Mouse (Mus musculus) embryonic facial prominence, embryonic 12.5 days (tissue): ENCODE data around the gene Mrps7. TPM values are rescaled to one million over a fixed set of nuclear protein-coding genes. Genes with fewer than 3 reads are reported as not detected.

Source experiments
- ATAC-seq: fragments of 200-750 bp; cut with Nextera tagmentation; 2 replicates; pipeline ENCODE4 v1.8.0; 2017; ENCODE audit not compliant: insufficient number of reproducible peaks, insufficient read depth, low FRiP score, low TSS enrichment
- H3K27ac ChIP-seq: fragments of 300-500 bp; sonication (generic); 2 replicates; pipeline ENCODE4 v1.5.1; 2016; ENCODE audit warnings: mild to moderate bottlenecking
- H3K27me3 ChIP-seq: fragments of 300-500 bp; sonication (generic); 2 replicates; pipeline ENCODE4 v1.6.1; 2016; ENCODE audit warnings: mild to moderate bottlenecking, moderate library complexity
- H3K36me3 ChIP-seq: fragments of 300-500 bp; sonication (generic); 2 replicates; pipeline ENCODE4 v1.6.1; 2016; ENCODE audit warnings: mild to moderate bottlenecking
- H3K4me1 ChIP-seq: fragments of 300-500 bp; sonication (generic); 2 replicates; pipeline ENCODE4 v1.6.1; 2016
- H3K4me2 ChIP-seq: fragments of 300-500 bp; sonication (generic); replicated peaks from 2 replicates; pipeline ENCODE4 v1.6.1; 2016; ENCODE audit warnings: mild to moderate bottlenecking, moderate library complexity
- H3K4me3 ChIP-seq: fragments of 300-500 bp; sonication (generic); 2 replicates; pipeline ENCODE4 v1.5.1; 2016; ENCODE audit warnings: mild to moderate bottlenecking
- H3K9ac ChIP-seq: fragments of 300-500 bp; sonication (generic); 2 replicates; pipeline ENCODE4 v1.6.1; 2016; ENCODE audit warnings: mild to moderate bottlenecking, moderate library complexity
- H3K9me3 ChIP-seq: fragments of 300-500 bp; sonication (generic); 2 replicates; pipeline ENCODE4 v1.6.1; 2016; ENCODE audit warnings: mild to moderate bottlenecking, moderate library complexity
- WGBS: fragments of 180-500 bp; shearing (Covaris S2); methylation state at CpG from one replicate; pipeline ENCODE4 v1.1.7; 2016; 5-methylcytosine and 5-hydroxymethylcytosine counted together
- polyA plus RNA-seq: library from polyadenylated mRNA; unstranded; fragments of >200 nt; fragmentation: Nextera tagmentation; extraction: Ambion mirVana; gene quantifications from 2 replicates; pipeline ENCODE4 v1.2.1, GENCODE M21; 2016

Gene Mrps7
- polyA plus RNA-seq, 1 experiment from 2014 or later: 95.9 TPM

DNA sequence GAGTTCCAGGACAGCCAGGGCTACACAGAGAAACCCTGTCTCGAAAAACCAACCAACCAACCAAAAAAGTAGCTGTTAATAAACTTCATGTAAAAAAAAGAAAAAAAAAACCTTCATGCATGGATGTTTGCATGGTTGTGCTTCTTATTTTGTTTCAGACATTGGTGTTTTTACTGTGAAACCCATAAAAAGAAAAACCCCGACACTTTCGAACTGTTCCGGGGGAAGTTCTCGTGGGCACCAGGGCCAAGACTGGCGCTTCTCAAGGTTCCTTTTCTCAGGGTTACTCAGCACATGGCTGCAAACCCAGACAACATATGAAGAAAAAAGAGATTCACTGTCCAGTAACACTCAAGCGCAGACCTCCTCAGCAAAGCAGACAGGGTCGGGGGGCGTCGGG, 29.1 kb downstream of the Mrps7 start:
- Histone ChIP-seq H3K9ac (no peak overlapping the region; the same call in 1 of the 2 replicates), H3K4me1 (0 out of 2 replicates have a peak, but pooled peaks cover 3% of the 10 kb centered on the region), H3K4me2 (no peak overlapping the region), H3K9me3 (no peaks in the 10 kb centered on the region), H3K27me3 (no peaks in the 10 kb centered on the region), H3K27ac (no peak overlapping the region), H3K36me3 (no peaks in the 10 kb centered on the region), H3K4me3 (no peak overlapping the region)
- 89% methylated on average over 10 of the region's 10 CpGs for WGBS
- ATAC-seq: no peak

- no peak overlapping the region for H3K9ac ChIP-seq
- H3K4me2 ChIP-seq: no peak overlapping the region
- 0 out of 2 replicates have a peak, but pooled peaks cover 3% of the 10 kb centered on the region for H3K4me1 ChIP-seq
- no peaks in the 10 kb centered on the region for H3K36me3 ChIP-seq
- H3K4me3 ChIP-seq: no peak overlapping the region
- no peak overlapping the region for H3K27ac ChIP-seq
- H3K9me3 ChIP-seq: no peaks in the 10 kb centered on the region
- ATAC-seq: no peak
- no peaks in the 10 kb centered on the region for H3K27me3 ChIP-seq
- 70% methylated on average over 4 of the region's 4 CpGs for WGBS
Observed at GRCm38 (mm10) chr11:115634109-115634508, 30.4 kb downstream of the Mrps7 start.

GRCm38 (mm10) chr11:115635041-115635440, 31.3 kb downstream of the Mrps7 start:
- no peak overlapping the region for H3K4me2 ChIP-seq
- WGBS: 86% methylated on average over 8 of the region's 8 CpGs

DNA sequence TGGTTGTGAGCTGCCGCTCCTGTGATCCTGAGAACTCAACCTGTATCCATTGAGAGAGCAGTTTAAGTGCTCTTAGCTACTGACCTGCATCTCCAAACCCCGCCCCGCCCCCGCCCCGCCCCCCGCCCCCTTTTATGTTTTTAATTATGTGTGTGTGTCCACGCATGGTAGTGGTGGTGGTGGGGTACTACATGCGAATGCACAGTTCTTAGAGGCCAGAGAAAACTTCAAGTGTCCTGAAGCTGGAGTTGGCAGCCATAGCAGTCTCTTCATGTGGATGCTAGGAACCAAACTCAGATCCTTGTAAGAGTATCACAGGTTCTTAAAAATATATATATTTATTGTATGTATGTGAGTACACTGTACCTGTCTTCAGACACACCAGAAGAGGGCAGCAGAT, 31.8 kb downstream of the Mrps7 start:
- no peak for ATAC-seq
- 61% methylated on average over 8 of the region's 8 CpGs for whole genome bisulfite sequencing
- H3K9ac ChIP-seq: no peak overlapping the region
- H3K27ac ChIP-seq: no peak overlapping the region
- H3K27me3 ChIP-seq: no peaks in the 10 kb centered on the region
- H3K9me3 ChIP-seq: no peaks in the 10 kb centered on the region
- 0 out of 2 replicates have a peak, but pooled peaks cover 3% of the 10 kb centered on the region for H3K4me1 ChIP-seq
- no peaks in the 10 kb centered on the region for H3K36me3 ChIP-seq
- H3K4me3 ChIP-seq: no peak overlapping the region
- no peak overlapping the region for H3K4me2 ChIP-seq

More at GRCm38 (mm10) chr11:115635041-115635440, 31.3 kb downstream of the Mrps7 start:
- Histone ChIP-seq H3K9me3 (no peaks in the 10 kb centered on the region), H3K9ac (no peak overlapping the region), H3K27me3 (no peaks in the 10 kb centered on the region), H3K4me3 (no peak overlapping the region), H3K27ac (no peak overlapping the region), H3K4me1 (0 out of 2 replicates have a peak, but pooled peaks cover 3% of the 10 kb centered on the region), H3K36me3 (no peaks in the 10 kb centered on the region)
- ATAC-seq: no peak

GRCm38 (mm10) chr11:115636960-115637359, 33.2 kb downstream of the Mrps7 start:
- Histone ChIP-seq H3K27ac (no peak overlapping the region), H3K4me3 (no peak overlapping the region), H3K4me1 (0 out of 2 replicates have a peak, but pooled peaks cover 3% of the 10 kb centered on the region), H3K36me3 (no peaks in the 10 kb centered on the region), H3K9me3 (no peaks in the 10 kb centered on the region), H3K27me3 (no peaks in the 10 kb centered on the region), H3K4me2 (no peak overlapping the region), H3K9ac (no peak overlapping the region)
- ATAC-seq: no peak
- WGBS: 79% methylated on average over 3 of the region's 3 CpGs

DNA sequence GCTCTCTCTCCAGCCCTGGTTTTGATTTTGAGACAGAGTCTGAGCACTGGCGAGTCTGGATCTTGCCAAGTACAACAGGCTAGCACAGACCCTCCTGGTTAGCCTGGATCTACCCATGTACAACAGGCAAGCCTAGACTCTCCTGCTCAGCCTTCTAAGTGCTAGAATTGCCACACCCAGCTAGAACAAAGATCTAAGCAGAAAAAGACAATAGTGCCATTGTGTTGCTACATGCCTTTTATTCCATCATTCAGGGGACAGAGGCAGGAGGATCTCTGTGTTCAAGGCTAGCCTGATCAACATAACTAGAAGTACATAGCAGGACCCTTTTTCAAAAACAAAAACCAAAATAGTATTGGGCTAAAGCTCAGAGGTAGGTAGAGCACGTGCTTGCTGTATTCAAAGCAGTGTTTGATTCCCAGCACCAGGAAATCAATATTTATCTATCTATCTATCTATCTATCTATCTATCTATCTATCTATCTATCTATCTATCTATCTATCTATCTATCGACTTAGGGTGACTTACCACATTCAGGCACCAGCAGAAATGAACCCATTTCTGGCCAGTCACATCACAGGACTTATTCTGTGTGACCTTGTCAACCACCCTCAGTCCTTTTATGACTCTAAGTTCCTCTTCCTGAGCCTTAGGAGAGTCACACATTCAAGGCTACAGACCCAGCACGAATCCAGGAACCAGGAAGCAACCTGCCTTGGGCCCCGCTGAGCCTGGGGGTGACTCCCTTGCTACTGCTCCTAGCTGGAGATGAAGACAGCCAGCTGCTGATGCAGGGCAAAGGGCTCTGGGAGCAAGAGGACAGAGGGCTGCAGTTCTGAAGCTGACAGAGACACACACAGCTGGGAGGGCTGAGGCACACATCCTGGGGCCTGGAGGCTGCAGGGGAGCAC, 35.0 kb downstream of the Mrps7 start:
- Histone ChIP-seq H3K4me1 (0 out of 2 replicates have a peak, but pooled peaks cover 3% of the 10 kb centered on the region), H3K36me3 (peaks cover 8% of the 10 kb centered on the region), H3K4me3 (no peak overlapping the region), H3K4me2 (no peak overlapping the region), H3K9me3 (no peaks in the 10 kb centered on the region), H3K27me3 (no peaks in the 10 kb centered on the region), H3K9ac (no peak overlapping the region), H3K27ac (no peak overlapping the region)
- ATAC-seq: no peak
- WGBS: 78% methylated on average over 5 of the region's 5 CpGs

DNA sequence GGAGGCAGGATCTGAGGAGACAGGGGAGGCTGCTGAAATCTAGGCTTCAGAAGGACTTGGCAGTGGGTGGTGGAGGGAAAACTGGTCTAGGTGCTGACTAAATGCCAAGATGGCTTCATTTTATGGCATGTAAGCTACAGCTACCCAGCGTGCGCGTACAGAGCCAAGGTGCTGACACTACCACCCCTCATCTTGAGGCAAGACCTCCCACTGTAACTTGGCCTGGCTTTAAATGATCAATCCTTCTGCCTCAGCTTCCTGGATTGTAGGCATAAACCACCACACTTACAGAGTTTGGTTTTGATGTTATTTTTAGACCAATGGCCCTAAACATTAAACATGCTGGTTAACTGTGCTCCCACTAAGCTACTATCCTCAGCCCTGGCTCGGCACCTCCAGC, 35.8 kb downstream of the Mrps7 start:
- no peak overlapping the region for H3K9ac ChIP-seq
- no peaks in the 10 kb centered on the region for H3K9me3 ChIP-seq
- peaks cover 13% of the 10 kb centered on the region for H3K36me3 ChIP-seq
- no peak overlapping the region for H3K4me3 ChIP-seq
- no peak overlapping the region for H3K4me2 ChIP-seq
- WGBS: 88% methylated on average over 4 of the region's 4 CpGs
- H3K4me1 ChIP-seq: no peaks in the 10 kb centered on the region
- ATAC-seq: no peak
- no peaks in the 10 kb centered on the region for H3K27me3 ChIP-seq
- H3K27ac ChIP-seq: no peak overlapping the region

DNA sequence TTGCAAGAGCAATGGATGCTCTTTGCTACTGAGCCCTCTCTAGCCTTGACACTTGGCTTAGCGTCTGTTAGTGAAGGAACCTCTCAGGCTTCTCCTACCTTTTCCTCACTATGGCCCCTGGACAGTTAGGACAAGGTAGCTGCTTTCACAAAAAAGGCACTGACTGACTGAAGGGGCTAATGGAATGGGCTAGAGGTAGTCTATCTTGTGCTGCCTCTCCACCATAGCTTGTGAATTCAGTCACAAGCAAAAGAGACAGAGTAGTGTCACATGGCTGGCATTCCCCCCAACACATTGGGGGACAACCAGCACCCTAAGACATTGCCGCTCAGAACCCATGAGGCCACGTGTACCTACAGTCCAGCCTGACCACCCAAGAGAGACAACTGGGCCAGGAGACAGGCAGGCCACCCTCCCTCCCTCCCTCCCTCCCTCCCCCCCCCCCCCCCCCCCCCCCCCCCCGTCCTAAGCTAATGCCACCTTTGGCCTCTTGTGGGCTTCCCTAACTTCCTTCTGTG, 36.6 kb downstream of the Mrps7 start:
- Histone ChIP-seq H3K27me3 (no peaks in the 10 kb centered on the region), H3K4me1 (no peaks in the 10 kb centered on the region), H3K36me3 (peaks cover 18% of the 10 kb centered on the region), H3K4me2 (no peak overlapping the region), H3K27ac (no peak overlapping the region), H3K4me3 (no peak overlapping the region), H3K9me3 (no peaks in the 10 kb centered on the region), H3K9ac (no peak overlapping the region)
- WGBS: 85% methylated on average over 3 of the region's 4 CpGs
- ATAC-seq: no peak

DNA sequence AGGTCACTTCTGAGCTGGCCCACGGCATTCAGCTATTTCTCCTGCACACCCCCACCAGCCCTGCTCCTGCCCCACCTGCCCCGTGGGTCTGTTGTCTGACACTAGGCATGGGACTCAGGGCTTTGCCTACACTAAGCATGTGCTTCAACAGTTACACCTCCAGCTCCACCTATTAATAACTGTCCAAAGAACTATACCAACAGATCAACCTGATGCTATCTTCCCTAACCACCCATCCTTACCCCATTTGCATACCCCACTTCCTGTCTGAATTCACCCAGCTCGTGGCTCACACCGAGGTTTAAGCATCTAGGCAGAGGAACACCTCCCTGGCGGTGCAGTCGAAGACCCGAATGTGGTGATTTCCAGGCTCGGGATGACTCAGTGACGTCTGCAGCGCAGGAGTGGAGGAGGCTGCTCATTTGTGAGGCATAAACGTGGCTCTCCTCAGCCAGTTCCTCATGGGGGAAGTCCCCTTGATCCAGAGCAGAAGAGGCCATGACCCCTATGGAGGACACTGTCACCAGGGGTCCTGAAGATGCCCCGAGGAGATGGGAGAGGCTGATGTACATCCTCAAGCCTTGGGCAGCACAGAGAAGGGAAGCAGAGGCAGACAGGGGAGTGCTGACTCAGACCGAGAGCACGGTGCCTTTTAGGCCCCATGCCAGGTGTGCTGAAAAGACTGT, 37.4 kb downstream of the Mrps7 start:
- Histone ChIP-seq H3K4me3 (no peak overlapping the region), H3K9ac (no peak overlapping the region), H3K9me3 (no peaks in the 10 kb centered on the region), H3K27me3 (no peaks in the 10 kb centered on the region), H3K36me3 (peaks cover 22% of the 10 kb centered on the region), H3K27ac (no peak overlapping the region), H3K4me2 (no peak overlapping the region), H3K4me1 (no peaks in the 10 kb centered on the region)
- 43% methylated on average over 14 of the region's 14 CpGs for WGBS
- ATAC-seq: no peak

DNA sequence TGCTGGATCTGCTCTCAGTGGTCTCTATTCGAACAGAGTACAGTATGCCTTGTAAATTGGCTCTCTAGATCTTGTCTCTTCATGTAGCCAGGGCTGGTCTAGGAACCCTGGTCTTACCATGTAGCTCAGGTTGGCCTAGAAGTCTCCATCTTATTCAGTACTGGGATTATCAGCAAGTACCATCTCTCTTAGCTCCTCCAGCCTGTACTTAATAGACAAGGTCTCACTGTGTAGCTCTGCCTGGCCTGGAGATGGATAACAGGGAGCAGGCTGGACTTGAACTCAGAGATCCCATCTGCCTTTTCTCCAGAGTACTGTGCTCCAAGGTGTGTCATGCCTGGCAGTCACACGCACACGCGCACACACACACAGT, 37.9 kb downstream of the Mrps7 start:
- ATAC-seq: no peak; the same call in 1 of the 2 replicates
- 86% methylated on average over 4 of the region's 4 CpGs for WGBS
- H3K27ac ChIP-seq: no peak overlapping the region
- H3K9me3 ChIP-seq: no peaks in the 10 kb centered on the region
- H3K4me3 ChIP-seq: no peak overlapping the region
- no peak overlapping the region for H3K4me2 ChIP-seq
- no peaks in the 10 kb centered on the region for H3K27me3 ChIP-seq
- H3K9ac ChIP-seq: no peak overlapping the region
- H3K4me1 ChIP-seq: no peaks in the 10 kb centered on the region
- peaks cover 25% of the 10 kb centered on the region for H3K36me3 ChIP-seq

- H3K27me3 ChIP-seq: no peaks in the 10 kb centered on the region
- no peak overlapping the region for H3K9ac ChIP-seq
- no peak overlapping the region for H3K4me3 ChIP-seq
- no peak overlapping the region for H3K27ac ChIP-seq
- H3K4me1 ChIP-seq: 0 out of 2 replicates have a peak, but pooled peaks cover under 1% of the 10 kb centered on the region
- peaks cover 29% of the 10 kb centered on the region for H3K36me3 ChIP-seq
- H3K4me2 ChIP-seq: no peak overlapping the region
- no peaks in the 10 kb centered on the region for H3K9me3 ChIP-seq
- WGBS: 96% methylated on average over 2 of the region's 2 CpGs
- ATAC-seq: no peak
Observed at GRCm38 (mm10) chr11:115642705-115643104, 39.0 kb downstream of the Mrps7 start.
